Mouse (Mus musculus): ENCODE results near the gene Rps6ka3. TPM values are rescaled to one million over a fixed set of nuclear protein-coding genes. Genes with fewer than 3 reads are reported as not detected.
A peak's percentile ranks its signal among the peaks of the same experiment; 100 is the strongest.

Rps6ka3 gene
- polyA plus RNA-seq, 1 experiment from 2014 or later, result 3.0 TPM

GRCm38 (mm10) chrX:159237275-159237674 lies 27.2 kb downstream of the Rps6ka3 start:
- no peaks in the 10 kb centered on the region for H3K9me3 ChIP-seq (replicated peaks; ENCODE audit: control insufficient read depth, low read length, poor library complexity, severe bottlenecking)
- H3K27ac ChIP-seq (ENCODE audit: low read length), result no peak overlapping the region
- no peak overlapping the region for H3K4me2 ChIP-seq (ENCODE audit: low read length)
- no peaks in the 10 kb centered on the region for H3K27me3 ChIP-seq (ENCODE audit: control insufficient read depth, insufficient read depth, low read depth, low read length)
- H3K9ac ChIP-seq (ENCODE audit: low read depth, low read length), result no peak overlapping the region
- H3K36me3 ChIP-seq (ENCODE audit: control insufficient read depth, insufficient read depth, low read length), result no peaks in the 10 kb centered on the region
- no peak overlapping the region for H3K4me3 ChIP-seq (ENCODE audit: low read depth, low read length)
- no peak for ATAC-seq
- H3K4me1 ChIP-seq (ENCODE audit: control insufficient read depth, insufficient read depth, low read length), result no peaks in the 10 kb centered on the region
- 13% methylated on average over 1 of the region's 1 CpGs for WGBS

- Histone ChIP-seq H3K9me3 (replicated peaks; ENCODE audit: control insufficient read depth, low read length, poor library complexity, severe bottlenecking) (no peaks in the 10 kb centered on the region), H3K27ac (ENCODE audit: low read length) (0 out of 2 replicates have a peak overlapping the region, but pooled peaks have one; percentile 72), H3K4me1 (ENCODE audit: control insufficient read depth, insufficient read depth, low read length) (no peaks in the 10 kb centered on the region), H3K4me2 (ENCODE audit: low read length) (peak overlapping the region; percentile 60), H3K4me3 (ENCODE audit: low read depth, low read length) (peak overlapping the region; percentile 61), H3K9ac (ENCODE audit: low read depth, low read length) (0 out of 2 replicates have a peak overlapping the region, but pooled peaks have one; percentile 50), H3K27me3 (ENCODE audit: control insufficient read depth, insufficient read depth, low read depth, low read length) (no peaks in the 10 kb centered on the region), H3K36me3 (ENCODE audit: control insufficient read depth, insufficient read depth, low read length) (no peaks in the 10 kb centered on the region)
- WGBS, result 20% methylated on average over 20 of the region's 27 CpGs
- ATAC-seq, result no peak
Measured at GRCm38 (mm10) chrX:159254001-159254884, 44.1 kb downstream of the Rps6ka3 start.

- Histone ChIP-seq H3K27me3 (ENCODE audit: control insufficient read depth, insufficient read depth, low read depth, low read length) (no peaks in the 10 kb centered on the region), H3K4me1 (ENCODE audit: control insufficient read depth, insufficient read depth, low read length) (no peaks in the 10 kb centered on the region), H3K9ac (ENCODE audit: low read depth, low read length) (peak overlapping the region; percentile 69), H3K9me3 (replicated peaks; ENCODE audit: control insufficient read depth, low read length, poor library complexity, severe bottlenecking) (no peaks in the 10 kb centered on the region), H3K4me3 (ENCODE audit: low read depth, low read length) (peak overlapping the region; percentile 61), H3K4me2 (ENCODE audit: low read length) (peak overlapping the region; percentile 60), H3K36me3 (ENCODE audit: control insufficient read depth, insufficient read depth, low read length) (no peaks in the 10 kb centered on the region), H3K27ac (ENCODE audit: low read length) (peak overlapping the region; percentile 83)
- 18% methylated on average over 34 of the region's 71 CpGs for WGBS
- peak; percentile 97 for ATAC-seq
Measured at GRCm38 (mm10) chrX:159255123-159255978, 45.2 kb downstream of the Rps6ka3 start.

GRCm38 (mm10) chrX:159256040-159256852 lies 46.1 kb downstream of the Rps6ka3 start:
- no peaks in the 10 kb centered on the region for H3K36me3 ChIP-seq (ENCODE audit: control insufficient read depth, insufficient read depth, low read length)
- peak; percentile 73 for ATAC-seq

GRCm38 (mm10) chrX:159256921-159257421 lies 46.9 kb downstream of the Rps6ka3 start:
- Histone ChIP-seq H3K36me3 (ENCODE audit: control insufficient read depth, insufficient read depth, low read length) (no peaks in the 10 kb centered on the region), H3K27ac (ENCODE audit: low read length) (no peak overlapping the region), H3K4me1 (ENCODE audit: control insufficient read depth, insufficient read depth, low read length) (no peaks in the 10 kb centered on the region), H3K9ac (ENCODE audit: low read depth, low read length) (peak overlapping the region; percentile 69), H3K4me3 (ENCODE audit: low read depth, low read length) (peak overlapping the region; percentile 61), H3K9me3 (replicated peaks; ENCODE audit: control insufficient read depth, low read length, poor library complexity, severe bottlenecking) (no peaks in the 10 kb centered on the region), H3K27me3 (ENCODE audit: control insufficient read depth, insufficient read depth, low read depth, low read length) (no peaks in the 10 kb centered on the region), H3K4me2 (ENCODE audit: low read length) (peak overlapping the region; percentile 67)
- ATAC-seq, result no peak
- 18% methylated on average over 20 of the region's 20 CpGs for WGBS

More at GRCm38 (mm10) chrX:159256040-159256852, 46.1 kb downstream of the Rps6ka3 start:
- peak overlapping the region; percentile 83 for H3K27ac ChIP-seq (ENCODE audit: low read length)
- peak overlapping the region; percentile 69 for H3K9ac ChIP-seq (ENCODE audit: low read depth, low read length)
- no peaks in the 10 kb centered on the region for H3K27me3 ChIP-seq (ENCODE audit: control insufficient read depth, insufficient read depth, low read depth, low read length)
- peak overlapping the region; percentile 61 for H3K4me3 ChIP-seq (ENCODE audit: low read depth, low read length)
- peak overlapping the region; percentile 67 for H3K4me2 ChIP-seq (ENCODE audit: low read length)
- H3K9me3 ChIP-seq (replicated peaks; ENCODE audit: control insufficient read depth, low read length, poor library complexity, severe bottlenecking), result no peaks in the 10 kb centered on the region
- 18% methylated on average over 35 of the region's 57 CpGs for WGBS
- H3K4me1 ChIP-seq (ENCODE audit: control insufficient read depth, insufficient read depth, low read length), result no peaks in the 10 kb centered on the region

GRCm38 (mm10) chrX:159264681-159265080 lies 54.6 kb downstream of the Rps6ka3 start:
- no peaks in the 10 kb centered on the region for H3K9me3 ChIP-seq (replicated peaks; ENCODE audit: control insufficient read depth, low read length, poor library complexity, severe bottlenecking)
- H3K36me3 ChIP-seq (ENCODE audit: control insufficient read depth, insufficient read depth, low read length), result no peaks in the 10 kb centered on the region
- H3K4me1 ChIP-seq (ENCODE audit: control insufficient read depth, insufficient read depth, low read length), result no peaks in the 10 kb centered on the region
- no peak overlapping the region for H3K4me3 ChIP-seq (ENCODE audit: low read depth, low read length)
- H3K27me3 ChIP-seq (ENCODE audit: control insufficient read depth, insufficient read depth, low read depth, low read length), result no peaks in the 10 kb centered on the region; the same call in 1 of the 2 replicates
- no peak overlapping the region for H3K4me2 ChIP-seq (ENCODE audit: low read length)
- ATAC-seq, result no peak
- H3K27ac ChIP-seq (ENCODE audit: low read length), result no peak overlapping the region
- no peak overlapping the region for H3K9ac ChIP-seq (ENCODE audit: low read depth, low read length)
- WGBS, result 31% methylated on average over 3 of the region's 3 CpGs

GRCm38 (mm10) chrX:159269072-159269471 lies 59.0 kb downstream of the Rps6ka3 start:
- no peak overlapping the region for H3K27ac ChIP-seq (ENCODE audit: low read length)
- no peaks in the 10 kb centered on the region; the same call in 1 of the 2 replicates for H3K27me3 ChIP-seq (ENCODE audit: control insufficient read depth, insufficient read depth, low read depth, low read length)
- no peak overlapping the region for H3K4me3 ChIP-seq (ENCODE audit: low read depth, low read length)
- no peaks in the 10 kb centered on the region for H3K4me1 ChIP-seq (ENCODE audit: control insufficient read depth, insufficient read depth, low read length)
- no peak overlapping the region for H3K4me2 ChIP-seq (ENCODE audit: low read length)
- no peaks in the 10 kb centered on the region for H3K36me3 ChIP-seq (ENCODE audit: control insufficient read depth, insufficient read depth, low read length)
- H3K9ac ChIP-seq (ENCODE audit: low read depth, low read length), result no peak overlapping the region
- H3K9me3 ChIP-seq (replicated peaks; ENCODE audit: control insufficient read depth, low read length, poor library complexity, severe bottlenecking), result no peaks in the 10 kb centered on the region
- no peak for ATAC-seq

GRCm38 (mm10) chrX:159286765-159287164 lies 76.7 kb downstream of the Rps6ka3 start:
- Histone ChIP-seq H3K4me2 (ENCODE audit: low read length) (no peak overlapping the region), H3K4me3 (ENCODE audit: low read depth, low read length) (no peak overlapping the region), H3K9me3 (replicated peaks; ENCODE audit: control insufficient read depth, low read length, poor library complexity, severe bottlenecking) (no peaks in the 10 kb centered on the region), H3K9ac (ENCODE audit: low read depth, low read length) (no peak overlapping the region), H3K27ac (ENCODE audit: low read length) (no peak overlapping the region), H3K36me3 (ENCODE audit: control insufficient read depth, insufficient read depth, low read length) (no peaks in the 10 kb centered on the region), H3K27me3 (ENCODE audit: control insufficient read depth, insufficient read depth, low read depth, low read length) (no peaks in the 10 kb centered on the region), H3K4me1 (ENCODE audit: control insufficient read depth, insufficient read depth, low read length) (no peaks in the 10 kb centered on the region)
- no peak for ATAC-seq
- WGBS, result 77% methylated on average over 5 of the region's 5 CpGs

Measured in midbrain, embryonic 16.5 days (tissue).